Mouse (Mus musculus): ENCODE measurements around the gene Zc3h8.

Gene Zc3h8

DNA sequence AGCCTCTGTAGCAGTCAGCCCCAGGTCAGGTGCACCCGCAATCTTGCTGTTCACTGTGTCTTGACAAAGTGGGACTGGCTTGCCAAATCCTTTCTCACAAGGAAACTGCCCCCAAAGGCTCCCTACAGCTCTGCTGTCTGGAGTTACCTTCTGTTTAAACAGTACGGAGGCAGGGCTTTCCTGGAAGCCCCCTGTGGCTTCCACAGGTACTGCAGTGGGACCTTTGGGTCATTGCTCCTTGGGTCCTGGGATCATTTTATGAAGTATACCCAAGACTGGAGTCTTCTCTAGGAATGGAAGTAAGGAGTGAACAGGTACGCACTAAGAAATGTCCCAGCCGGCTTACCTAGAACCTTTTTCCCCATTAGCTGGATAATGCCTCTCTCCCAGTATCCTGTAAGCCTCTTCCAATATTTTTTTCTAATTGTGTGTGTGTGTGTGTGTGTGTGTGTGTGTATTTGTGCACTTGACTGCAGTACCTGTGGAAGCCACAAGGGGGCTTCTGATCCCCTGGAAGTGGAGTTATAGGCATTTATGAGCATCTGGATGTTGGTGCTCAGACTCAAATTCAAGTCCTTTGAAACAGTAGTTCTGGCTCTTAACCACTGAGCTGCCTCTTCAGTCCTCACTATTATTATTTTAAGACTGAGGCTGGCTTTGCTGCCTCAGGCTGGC lies 53.1 kb downstream of the Zc3h8 start:
- DNase-seq (ENCODE audit: low read depth, low spot score) = no peak

DNA sequence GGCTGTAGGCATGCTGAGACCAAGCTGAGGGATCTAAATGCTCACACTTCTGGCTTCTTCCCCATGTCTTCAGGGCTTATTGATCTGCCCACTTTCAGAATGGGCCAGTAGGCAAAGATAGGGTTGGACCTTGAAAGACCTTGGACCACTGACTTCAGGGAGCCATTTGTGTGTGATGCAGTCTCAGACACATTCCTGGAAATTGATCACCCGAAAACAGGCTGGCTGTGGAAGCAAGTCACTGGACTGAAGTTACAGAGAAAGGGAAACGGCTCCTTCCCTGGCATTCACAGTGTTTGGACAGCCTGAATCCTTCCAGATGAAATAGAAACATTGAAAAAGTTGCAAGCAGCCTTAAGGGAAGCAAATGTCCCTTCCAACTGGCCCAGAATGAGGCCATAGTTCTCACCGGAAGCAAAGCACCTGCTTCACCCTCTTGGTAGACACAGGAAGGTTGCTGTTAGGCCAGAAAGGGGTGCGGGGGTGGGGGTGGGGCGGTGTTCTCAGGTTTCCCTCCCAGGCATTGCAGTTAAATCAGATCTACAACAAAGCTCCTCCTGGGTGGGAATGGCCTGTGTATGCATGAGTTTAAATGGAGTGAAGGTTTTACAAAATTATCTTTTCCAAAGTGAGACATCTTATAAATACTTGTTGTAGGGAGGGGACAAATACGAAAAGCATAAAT lies 55.9 kb downstream of the Zc3h8 start:
- DNase-seq (ENCODE audit: low read depth, low spot score) = no peak

DNA sequence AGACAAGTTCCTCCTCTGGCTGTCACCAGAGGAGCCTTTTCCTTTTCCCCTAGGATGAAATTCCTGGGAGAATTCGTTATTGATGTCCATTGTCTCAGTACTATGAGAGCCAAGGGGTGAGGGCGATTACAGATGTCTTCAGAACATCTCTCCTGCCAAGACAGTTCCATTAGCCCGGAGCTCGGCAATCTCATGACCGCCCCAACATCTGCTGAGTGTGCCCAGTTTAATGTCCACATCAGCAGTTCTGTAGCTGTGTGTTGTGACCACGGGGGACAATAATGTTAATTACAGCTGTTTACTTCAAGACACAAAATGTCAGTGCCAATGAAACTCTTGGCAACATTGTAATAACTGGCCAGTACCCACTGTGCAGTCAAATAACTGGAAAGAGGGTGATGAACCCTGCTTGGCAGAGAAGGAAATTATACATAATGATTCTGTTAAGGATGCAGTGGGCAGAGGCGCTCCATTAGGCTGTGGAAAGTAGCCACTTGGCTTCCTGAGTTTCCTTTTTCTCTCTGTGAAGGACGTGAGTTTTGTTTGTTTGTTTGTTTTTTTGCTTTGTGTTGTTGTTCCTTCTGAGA lies 58.6 kb downstream of the Zc3h8 start:
- DNase-seq (ENCODE audit: low read depth, low spot score) = no peak

DNA sequence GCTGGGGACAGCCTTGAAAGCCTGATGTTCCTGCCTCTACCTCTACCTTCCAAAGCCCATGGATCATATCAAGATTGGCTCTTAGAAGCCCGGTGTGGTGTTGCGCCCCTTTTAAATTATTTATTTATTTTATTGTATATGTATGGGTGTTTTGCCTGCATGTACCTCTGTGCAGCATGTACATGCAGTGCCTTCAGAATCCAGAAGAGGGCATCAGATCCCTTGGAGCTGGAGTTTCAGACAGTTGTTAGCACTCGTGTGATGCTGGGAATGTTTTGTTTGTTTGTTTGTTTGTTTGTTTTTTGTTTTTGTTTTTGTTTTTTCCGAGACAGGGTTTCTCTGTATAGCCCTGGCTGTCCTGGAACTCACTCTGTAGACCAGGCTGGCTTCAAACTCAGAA lies 62.6 kb downstream of the Zc3h8 start:
- no peak for DNase-seq (ENCODE audit: low read depth, low spot score)

Measured in embryo, embryonic 11.5 days (tissue).